Mouse (Mus musculus): ENCODE measurements around the gene Samd7. TPM values are rescaled to one million over a fixed set of nuclear protein-coding genes. Genes with fewer than 3 reads are reported as not detected.
A peak's percentile ranks its signal among the peaks of the same experiment; 100 is the strongest.
"Not testable (repeated sequence)": the region's sequence is repeated elsewhere in the genome, so short reads cannot be mapped to it uniquely, and the experiment has no call there.

The Samd7 gene
- total RNA-seq (2014; rRNA removed), result 0.32 and 0.37 TPM in 2 replicates
- polyA plus RNA-seq (2015; fragmentation: Nextera tagmentation; extraction: Ambion mirVana), result 0.10 TPM in 1 of 2 replicates, not detected in the other

DNA sequence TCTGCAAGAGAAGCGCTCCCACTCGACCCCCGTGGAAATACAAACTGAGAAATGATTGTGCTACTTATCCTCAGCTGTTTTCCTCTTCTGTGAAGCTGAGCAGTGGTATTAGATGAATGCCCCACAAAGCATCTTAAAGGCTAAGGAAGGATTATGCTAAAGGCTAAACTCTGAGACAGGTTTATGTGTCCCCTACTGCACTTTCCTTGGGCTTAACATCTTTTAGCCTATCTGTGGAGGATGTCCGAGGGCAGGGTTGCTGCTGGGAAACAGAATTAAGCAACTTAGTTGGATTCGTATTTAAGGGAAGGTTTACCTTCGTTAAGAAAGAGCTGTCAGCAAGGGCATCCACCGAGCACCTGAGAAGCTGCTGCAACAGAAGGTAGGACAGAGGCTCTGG lies at the start of gene Samd7:
Samd7 (plus strand) TSS at position 288 of the 400 bp plus-strand sequence.
- no peak for DNase-seq (ENCODE audit: low spot score)
- 86% methylated on average over 7 of the region's 7 CpGs for WGBS

GRCm38 (mm10) chr3:30696346-30696745 lies 49.7 kb upstream of the Samd7 start:
- Histone ChIP-seq H3K36me3 (ENCODE audit: insufficient read depth, low read length) (no peaks in the 10 kb centered on the region), H3K27ac (no peak overlapping the region), H3K9ac (replicated peaks; ENCODE audit: low read length) (no peak overlapping the region), H3K9me3 (ENCODE audit: low read length) (no peaks in the 10 kb centered on the region), H3K4me1 (ENCODE audit: insufficient read depth, low read length) (no peaks in the 10 kb centered on the region), H3K4me3 (ENCODE audit: low read length) (no peak overlapping the region), H3K27me3 (ENCODE audit: insufficient read depth, low read length) (no peaks in the 10 kb centered on the region), H3K4me2 (ENCODE audit: low read depth, low read length) (no peak overlapping the region)
- ATAC-seq (peak; percentile 56; the same call in 1 of the 2 replicates), DNase-seq (ENCODE audit: low spot score) (peak; percentile 71)
- 24% methylated on average over 2 of the region's 2 CpGs for WGBS
- peak; percentile 85 for TF ChIP-seq CTCF (IDR thresholded peaks at IDR 0.05; ENCODE audit: low read depth)

More for the DNA sequence above, at the start of gene Samd7:
- H3K27me3 ChIP-seq (ENCODE audit: insufficient read depth, low read length), result no peaks in the 10 kb centered on the region
- no peak within 1 kb of the TSS for H3K27ac ChIP-seq
- no peaks in the 10 kb centered on the region for H3K36me3 ChIP-seq (ENCODE audit: insufficient read depth, low read length)
- H3K4me3 ChIP-seq (ENCODE audit: low read length), result no peak within 1 kb of the TSS
- TF ChIP-seq CTCF (IDR thresholded peaks at IDR 0.05; ENCODE audit: low read depth), result no peak
- ATAC-seq, result no peak
- 0 out of 2 replicates have a peak, but pooled peaks cover 3% of the 10 kb centered on the region for H3K9me3 ChIP-seq (ENCODE audit: low read length)
- no peak within 1 kb of the TSS for H3K4me2 ChIP-seq (ENCODE audit: low read depth, low read length)
- no peak within 1 kb of the TSS for H3K9ac ChIP-seq (replicated peaks; ENCODE audit: low read length)
- H3K4me1 ChIP-seq (ENCODE audit: insufficient read depth, low read length), result no peaks in the 10 kb centered on the region

GRCm38 (mm10) chr3:30697891-30698290 lies 48.2 kb upstream of the Samd7 start:
- ATAC-seq, result no peak
- no peak overlapping the region for H3K9ac ChIP-seq (replicated peaks; ENCODE audit: low read length)
- H3K36me3 ChIP-seq (ENCODE audit: insufficient read depth, low read length), result no peaks in the 10 kb centered on the region
- no peak for TF ChIP-seq CTCF (IDR thresholded peaks at IDR 0.05; ENCODE audit: low read depth)
- no peak for DNase-seq (ENCODE audit: low spot score)
- 63% methylated on average over 4 of the region's 4 CpGs for whole genome bisulfite sequencing
- H3K4me1 ChIP-seq (ENCODE audit: insufficient read depth, low read length), result no peaks in the 10 kb centered on the region
- no peaks in the 10 kb centered on the region for H3K27me3 ChIP-seq (ENCODE audit: insufficient read depth, low read length)
- H3K4me2 ChIP-seq (ENCODE audit: low read depth, low read length), result no peak overlapping the region
- no peak overlapping the region for H3K27ac ChIP-seq
- no peak overlapping the region for H3K4me3 ChIP-seq (ENCODE audit: low read length)
- H3K9me3 ChIP-seq (ENCODE audit: low read length), result no peaks in the 10 kb centered on the region

- H3K36me3 ChIP-seq (ENCODE audit: insufficient read depth, low read length); H3K9me3 ChIP-seq (ENCODE audit: low read length); ATAC-seq; H3K4me3 ChIP-seq (ENCODE audit: low read length); H3K27ac ChIP-seq; H3K27me3 ChIP-seq (ENCODE audit: insufficient read depth, low read length); H3K4me1 ChIP-seq (ENCODE audit: insufficient read depth, low read length); H3K9ac ChIP-seq (replicated peaks; ENCODE audit: low read length); DNase-seq (ENCODE audit: low spot score); H3K4me2 ChIP-seq (ENCODE audit: low read depth, low read length): not testable (repeated sequence)
- 93% methylated on average over 6 of the region's 6 CpGs for WGBS
Measured at GRCm38 (mm10) chr3:30699711-30700505, 46.2 kb upstream of the Samd7 start, which contains the start of gene Lrrc31. Gene Lrrc31, minus strand, starts transcription at chr3:30699843.

DNA sequence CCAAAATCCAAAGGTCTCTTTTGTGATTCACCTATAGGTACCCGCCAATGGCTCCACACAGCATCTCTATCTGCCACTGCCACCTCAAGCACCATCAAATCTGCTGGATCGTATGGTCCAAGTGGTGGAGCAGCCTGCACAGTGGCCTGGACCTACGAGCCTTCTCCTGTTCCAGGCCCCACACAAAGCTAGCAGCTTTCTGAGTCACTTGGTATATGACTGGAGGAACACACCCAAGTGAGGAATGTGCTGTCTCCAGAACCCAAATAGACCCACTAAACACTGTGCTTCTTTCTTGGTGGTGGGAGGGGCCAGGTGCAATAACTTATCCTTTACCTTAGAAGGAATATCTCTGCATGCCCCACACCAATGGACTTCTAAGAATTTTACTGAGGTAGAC lies 40.1 kb upstream of the Samd7 start:
- no peak for DNase-seq (ENCODE audit: low spot score)
- no peaks in the 10 kb centered on the region for H3K9me3 ChIP-seq (ENCODE audit: low read length)
- H3K27ac ChIP-seq, result no peak overlapping the region
- H3K4me2 ChIP-seq (ENCODE audit: low read depth, low read length), result no peak overlapping the region
- TF ChIP-seq CTCF (IDR thresholded peaks at IDR 0.05; ENCODE audit: low read depth), result no peak
- H3K27me3 ChIP-seq (ENCODE audit: insufficient read depth, low read length), result no peaks in the 10 kb centered on the region
- no peaks in the 10 kb centered on the region for H3K36me3 ChIP-seq (ENCODE audit: insufficient read depth, low read length)
- H3K4me1 ChIP-seq (ENCODE audit: insufficient read depth, low read length), result no peaks in the 10 kb centered on the region
- no peak overlapping the region for H3K4me3 ChIP-seq (ENCODE audit: low read length)
- ATAC-seq, result no peak
- 92% methylated on average over 3 of the region's 3 CpGs for WGBS
- no peak overlapping the region for H3K9ac ChIP-seq (replicated peaks; ENCODE audit: low read length)

GRCm38 (mm10) chr3:30706614-30707276 lies 39.3 kb upstream of the Samd7 start:
- WGBS, result 72% methylated on average over 4 of the region's 4 CpGs
- DNase-seq (ENCODE audit: low spot score), result no peak

More at GRCm38 (mm10) chr3:30706614-30707276, 39.3 kb upstream of the Samd7 start:
- no peak for ATAC-seq
- no peaks in the 10 kb centered on the region for H3K27me3 ChIP-seq (ENCODE audit: insufficient read depth, low read length)
- H3K27ac ChIP-seq, result no peak overlapping the region
- H3K4me1 ChIP-seq (ENCODE audit: insufficient read depth, low read length), result no peaks in the 10 kb centered on the region
- no peak overlapping the region for H3K4me2 ChIP-seq (ENCODE audit: low read depth, low read length)
- H3K36me3 ChIP-seq (ENCODE audit: insufficient read depth, low read length), result no peaks in the 10 kb centered on the region
- no peaks in the 10 kb centered on the region for H3K9me3 ChIP-seq (ENCODE audit: low read length)
- no peak overlapping the region for H3K9ac ChIP-seq (replicated peaks; ENCODE audit: low read length)
- no peak overlapping the region for H3K4me3 ChIP-seq (ENCODE audit: low read length)
- TF ChIP-seq CTCF (IDR thresholded peaks at IDR 0.05; ENCODE audit: low read depth), result no peak

All from hindbrain, postnatal 0 days (tissue).